Mouse (Mus musculus): ENCODE measurements around the gene Gm48552. TPM values are rescaled to one million over a fixed set of nuclear protein-coding genes. Genes with fewer than 3 reads are reported as not detected.

Gm48552 gene
- polyA plus RNA-seq, 1 experiment, result 0.26 TPM

DNA sequence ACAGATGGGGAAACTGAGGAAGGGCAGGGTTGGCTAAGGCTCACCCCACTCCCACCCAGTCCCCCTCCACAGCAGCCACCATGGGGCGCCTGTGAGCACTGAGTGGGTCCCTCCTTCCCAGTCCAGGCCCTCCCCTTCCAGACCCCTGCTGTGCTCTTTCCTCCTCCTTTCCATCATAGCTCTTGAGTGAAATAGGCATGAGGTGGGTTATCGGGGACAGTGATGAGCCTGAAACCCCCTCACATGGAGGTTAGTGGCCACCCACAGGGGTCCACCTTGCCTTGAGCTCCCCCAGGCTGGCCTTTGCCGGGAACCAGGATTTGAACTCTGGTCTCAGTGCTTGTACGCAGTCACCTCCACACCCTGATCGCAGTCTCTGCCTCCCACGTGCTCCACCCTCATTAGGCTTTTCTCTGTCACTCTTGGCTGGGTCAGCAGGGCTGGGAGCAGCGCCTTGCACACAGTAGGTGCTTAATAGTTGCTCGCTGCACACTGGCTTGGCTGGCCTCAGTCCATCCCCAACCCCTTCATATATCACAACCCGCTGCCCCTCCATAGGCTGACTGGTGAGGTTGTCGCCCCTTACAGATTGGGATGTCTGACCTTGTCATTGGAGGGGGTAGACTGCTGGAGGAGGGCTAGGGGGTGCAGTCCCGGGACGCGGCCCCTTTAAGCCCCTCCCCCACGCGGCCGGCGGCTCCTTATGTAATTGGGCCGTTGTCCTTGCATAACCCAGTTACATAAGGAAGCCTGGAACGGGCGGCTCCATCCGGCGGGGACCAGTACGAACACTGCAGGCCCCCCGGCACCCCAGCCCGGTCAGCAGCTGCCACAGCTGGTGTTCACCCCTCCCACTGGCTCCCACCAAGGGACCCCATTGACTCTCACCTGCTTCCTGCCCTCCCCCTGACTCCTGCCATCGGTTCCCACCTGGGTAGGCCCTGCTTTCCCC, 24.8 kb downstream of the Gm48552 start:
- H3K27me3 ChIP-seq (ENCODE audit: control insufficient read depth), result peaks cover 22% of the 10 kb centered on the region
- peaks cover 37% of the 10 kb centered on the region for H3K4me1 ChIP-seq (ENCODE audit: control insufficient read depth)
- TF ChIP-seq TAL1 (IDR thresholded peaks at IDR 0.05; ENCODE audit: low read length), result no peak
- no peak for TF ChIP-seq GATA1 (IDR thresholded peaks at IDR 0.05; ENCODE audit: low read length)
- H3K36me3 ChIP-seq (ENCODE audit: control insufficient read depth), result no peaks in the 10 kb centered on the region
- H3K4me3 ChIP-seq (replicated peaks), result no peak overlapping the region
- H3K9me3 ChIP-seq (ENCODE audit: control insufficient read depth, low read length), result no peaks in the 10 kb centered on the region

DNA sequence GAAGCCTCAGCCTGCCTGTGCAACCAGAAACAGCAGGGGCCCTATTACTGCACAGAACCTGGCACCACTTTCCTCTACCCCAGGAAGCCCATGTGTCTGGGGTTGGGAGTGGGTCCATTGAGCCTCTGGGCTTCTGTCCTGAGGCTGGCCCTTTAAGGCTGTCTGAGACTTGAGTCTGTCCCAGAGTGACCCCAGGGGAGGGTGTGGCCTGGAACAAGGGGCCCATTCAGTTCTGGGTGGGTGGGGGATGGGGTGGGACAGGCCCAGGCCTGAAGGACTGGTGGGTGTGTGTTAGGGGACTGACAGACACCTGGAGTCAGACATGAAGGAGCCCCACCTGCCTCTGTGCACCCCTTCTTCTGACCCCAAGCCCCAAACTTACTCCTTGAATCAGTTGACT, 25.9 kb downstream of the Gm48552 start:
- Histone ChIP-seq H3K4me3 (replicated peaks) (no peak overlapping the region), H3K9me3 (ENCODE audit: control insufficient read depth, low read length) (no peaks in the 10 kb centered on the region), H3K27me3 (ENCODE audit: control insufficient read depth) (peaks cover 20% of the 10 kb centered on the region), H3K4me1 (ENCODE audit: control insufficient read depth) (peaks cover 32% of the 10 kb centered on the region), H3K36me3 (ENCODE audit: control insufficient read depth) (no peaks in the 10 kb centered on the region; the same call in 1 of the 2 replicates)
- TF ChIP-seq TAL1 (IDR thresholded peaks at IDR 0.05; ENCODE audit: low read length), result no peak
- TF ChIP-seq GATA1 (IDR thresholded peaks at IDR 0.05; ENCODE audit: low read length), result no peak

DNA sequence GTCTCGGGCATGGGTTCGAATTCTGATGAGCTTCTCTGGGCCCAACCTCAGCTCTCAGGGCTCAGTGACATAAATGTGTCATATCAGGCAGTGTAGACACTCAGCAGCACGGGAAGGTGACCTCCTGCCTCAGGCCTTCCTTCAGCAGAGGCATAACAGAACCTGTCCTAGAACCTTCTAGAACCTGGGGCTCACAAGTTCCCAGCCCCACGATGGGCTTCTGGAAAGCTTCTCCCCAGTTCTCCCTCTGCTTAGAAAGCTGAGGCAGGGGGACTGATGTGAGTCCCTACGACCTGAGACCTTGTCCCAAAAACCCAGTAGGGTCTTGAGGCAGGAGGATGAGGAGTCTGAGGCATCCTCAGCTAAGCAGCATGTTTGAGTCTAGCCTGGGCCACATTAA, 26.3 kb downstream of the Gm48552 start:
- Histone ChIP-seq H3K27me3 (ENCODE audit: control insufficient read depth) (peaks cover 20% of the 10 kb centered on the region), H3K4me1 (ENCODE audit: control insufficient read depth) (peaks cover 30% of the 10 kb centered on the region), H3K9me3 (ENCODE audit: control insufficient read depth, low read length) (no peaks in the 10 kb centered on the region), H3K36me3 (ENCODE audit: control insufficient read depth) (no peaks in the 10 kb centered on the region; the same call in 1 of the 2 replicates), H3K4me3 (replicated peaks) (no peak overlapping the region)
- TF ChIP-seq GATA1 (IDR thresholded peaks at IDR 0.05; ENCODE audit: low read length) (no peak), TAL1 (IDR thresholded peaks at IDR 0.05; ENCODE audit: low read length) (no peak)

DNA sequence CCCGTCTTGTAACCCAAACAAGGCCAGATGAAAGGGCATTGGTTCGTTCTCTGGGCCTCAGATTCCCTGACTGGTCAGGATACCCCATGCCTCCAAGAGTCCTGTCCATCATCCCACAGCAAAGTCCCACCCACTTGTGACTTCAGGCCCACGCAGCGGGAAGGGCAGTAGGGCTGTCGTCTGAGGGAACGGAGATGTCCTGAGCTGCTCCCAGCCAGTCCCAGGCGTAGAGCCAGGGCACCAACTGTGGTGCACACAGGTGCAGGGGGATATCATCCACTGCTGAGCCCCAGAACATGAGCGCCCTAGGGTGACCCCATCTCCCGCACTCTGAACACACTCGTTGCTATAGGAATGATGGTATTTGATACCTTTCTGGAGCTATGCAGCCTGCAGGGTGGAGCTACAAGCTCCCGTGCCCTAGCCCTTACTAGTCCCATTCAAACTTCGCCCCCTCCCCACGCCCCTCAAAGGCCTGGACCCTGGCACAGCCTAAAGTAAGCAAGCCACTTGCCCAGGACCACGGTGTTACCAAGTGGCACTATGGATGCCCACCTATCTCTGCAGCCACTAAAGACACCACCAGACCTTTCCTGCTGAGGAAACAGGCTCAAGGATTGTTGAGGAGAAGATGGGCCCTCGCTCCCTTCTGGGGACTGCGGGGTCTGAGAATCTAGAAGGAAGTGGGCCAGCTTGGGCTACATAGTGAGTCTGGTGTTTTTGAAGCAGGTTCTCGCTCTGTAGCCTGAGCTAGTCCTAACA, 26.9 kb downstream of the Gm48552 start:
- Histone ChIP-seq H3K4me3 (replicated peaks) (no peak overlapping the region), H3K4me1 (ENCODE audit: control insufficient read depth) (peaks cover 24% of the 10 kb centered on the region), H3K27me3 (ENCODE audit: control insufficient read depth) (peaks cover 20% of the 10 kb centered on the region), H3K9me3 (ENCODE audit: control insufficient read depth, low read length) (no peaks in the 10 kb centered on the region), H3K36me3 (ENCODE audit: control insufficient read depth) (no peaks in the 10 kb centered on the region; the same call in 1 of the 2 replicates)
- no peak for TF ChIP-seq GATA1 (IDR thresholded peaks at IDR 0.05; ENCODE audit: low read length)
- TF ChIP-seq TAL1 (IDR thresholded peaks at IDR 0.05; ENCODE audit: low read length), result no peak

DNA sequence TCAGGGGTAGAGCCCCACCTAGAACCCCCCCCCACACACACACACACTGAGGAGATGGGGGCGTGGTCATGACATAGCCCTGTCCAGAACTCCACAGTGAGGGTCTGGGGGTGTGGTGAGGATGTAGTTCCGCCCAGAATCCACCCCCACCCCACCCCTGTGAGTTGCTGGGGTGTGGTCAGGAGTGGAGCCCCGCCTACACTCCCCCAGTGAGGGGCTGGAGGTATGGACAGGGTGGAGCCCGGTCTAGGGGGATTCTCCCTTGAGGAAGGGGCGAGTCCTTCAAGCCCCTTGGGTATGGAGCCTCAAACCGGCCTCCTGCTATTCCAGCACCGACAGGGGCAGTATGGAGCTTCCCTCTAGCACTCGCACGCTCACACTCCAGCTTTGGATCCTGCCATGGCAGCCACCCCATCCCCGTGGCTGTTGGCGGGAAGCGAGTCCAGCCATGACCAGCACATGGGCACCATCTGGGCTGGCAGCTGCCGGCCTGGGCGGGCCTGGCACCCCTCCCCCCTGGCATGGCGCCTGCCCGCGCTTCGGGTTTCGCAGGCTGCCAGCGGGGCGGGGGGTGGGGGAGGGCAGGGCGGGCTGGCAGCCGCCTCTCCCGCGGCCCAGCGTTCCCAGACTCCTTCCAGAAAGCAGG, 27.9 kb downstream of the Gm48552 start:
- no peaks in the 10 kb centered on the region for H3K9me3 ChIP-seq (ENCODE audit: control insufficient read depth, low read length)
- H3K4me3 ChIP-seq (replicated peaks), result no peak overlapping the region
- H3K36me3 ChIP-seq (ENCODE audit: control insufficient read depth), result no peaks in the 10 kb centered on the region; the same call in 1 of the 2 replicates
- TF ChIP-seq GATA1 (IDR thresholded peaks at IDR 0.05; ENCODE audit: low read length) (no peak), TAL1 (IDR thresholded peaks at IDR 0.05; ENCODE audit: low read length) (no peak)
- H3K4me1 ChIP-seq (ENCODE audit: control insufficient read depth), result peaks cover 18% of the 10 kb centered on the region
- peaks cover 20% of the 10 kb centered on the region for H3K27me3 ChIP-seq (ENCODE audit: control insufficient read depth)

DNA sequence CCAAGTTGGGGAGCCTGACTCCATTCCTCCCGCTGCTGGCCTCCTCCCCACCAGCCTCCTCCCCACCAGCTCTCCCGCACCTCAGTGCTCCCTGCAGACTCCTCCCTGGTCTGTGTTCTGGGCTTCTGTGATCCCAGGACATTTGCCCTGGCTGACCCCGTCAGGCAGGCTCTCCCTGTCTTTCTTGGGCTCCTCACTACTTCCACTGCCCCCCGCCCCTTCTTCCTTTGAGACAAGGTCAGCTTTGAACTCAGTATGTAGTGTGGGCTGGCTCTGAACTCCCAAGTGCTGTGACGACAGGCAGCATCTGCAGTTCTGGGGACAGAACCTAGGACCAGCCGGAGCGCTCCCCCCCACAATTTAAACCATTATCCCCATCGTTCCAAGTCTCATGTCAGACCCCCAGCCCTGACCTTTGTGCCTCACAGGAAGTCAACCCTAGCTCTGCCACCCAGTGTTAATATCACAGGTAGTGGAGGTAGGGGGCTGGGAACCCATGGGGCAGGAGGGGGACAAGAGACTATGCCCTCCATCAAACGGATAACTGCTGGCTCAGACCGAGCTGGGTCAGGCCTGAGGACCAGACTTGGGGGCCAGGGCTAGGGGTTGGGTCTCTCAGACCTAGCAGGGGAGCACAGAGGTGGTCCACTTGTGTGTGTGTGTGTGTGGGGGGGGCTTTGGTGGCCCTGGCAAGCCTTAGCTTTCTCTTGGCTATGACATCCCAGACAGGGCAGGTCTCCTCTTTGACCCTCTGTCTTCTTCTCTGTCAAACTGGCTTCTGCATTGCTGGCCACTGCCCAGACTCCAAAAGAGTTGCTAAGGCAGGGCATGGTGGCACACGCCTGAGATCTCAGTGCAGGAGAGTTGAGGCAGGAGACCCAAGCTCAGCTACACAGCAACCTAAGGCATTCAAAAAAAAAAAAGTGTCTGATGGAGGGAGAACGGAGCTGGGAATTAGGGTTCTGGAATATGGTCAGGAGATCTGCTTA, 28.7 kb downstream of the Gm48552 start:
- Histone ChIP-seq H3K4me3 (replicated peaks) (no peak overlapping the region), H3K36me3 (ENCODE audit: control insufficient read depth) (no peaks in the 10 kb centered on the region; the same call in 1 of the 2 replicates), H3K9me3 (ENCODE audit: control insufficient read depth, low read length) (no peaks in the 10 kb centered on the region), H3K27me3 (ENCODE audit: control insufficient read depth) (peaks cover 24% of the 10 kb centered on the region), H3K4me1 (ENCODE audit: control insufficient read depth) (peaks cover 17% of the 10 kb centered on the region)
- TF ChIP-seq TAL1 (IDR thresholded peaks at IDR 0.05; ENCODE audit: low read length) (no peak), GATA1 (IDR thresholded peaks at IDR 0.05; ENCODE audit: low read length) (no peak)

DNA sequence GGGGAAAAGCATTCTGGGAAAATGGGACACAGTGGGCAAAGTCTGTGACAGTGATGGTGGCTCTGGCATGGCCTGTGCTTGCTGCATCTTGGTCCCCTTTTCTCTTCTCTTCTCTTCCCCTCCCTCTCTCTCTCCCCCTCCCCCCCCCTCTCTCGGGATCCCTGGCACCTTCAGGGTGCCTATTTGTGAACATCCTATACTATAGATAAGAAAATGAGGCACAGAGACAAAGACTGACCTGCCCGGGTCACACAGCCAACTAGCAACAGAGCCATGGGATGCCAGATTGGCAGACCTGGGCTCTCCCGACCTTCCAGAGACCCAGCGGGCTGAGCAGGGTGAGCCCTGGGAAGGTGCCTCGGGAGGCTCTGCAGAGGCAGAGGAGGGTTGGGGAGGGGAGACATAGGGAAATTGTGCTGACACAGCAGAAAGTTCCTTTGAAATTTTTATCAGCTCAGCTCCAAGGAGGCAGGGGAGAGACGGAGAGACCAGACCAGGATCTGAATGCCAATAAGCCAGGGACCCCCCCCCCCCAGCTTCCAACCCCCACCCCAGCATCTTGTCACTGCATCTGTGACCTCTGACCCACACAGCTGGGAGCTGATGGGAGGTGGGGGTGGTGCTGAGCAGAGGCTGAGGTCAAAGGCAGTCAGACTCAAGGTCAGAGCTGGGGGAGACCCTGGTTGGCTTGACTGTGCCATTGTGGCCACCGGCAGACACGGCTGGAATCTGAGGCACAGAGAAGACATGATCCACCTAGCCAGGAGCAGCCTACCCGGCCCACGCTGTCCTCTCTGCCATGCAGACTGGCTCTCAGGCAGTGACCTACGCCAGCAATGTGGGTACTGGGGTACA, 29.6 kb downstream of the Gm48552 start:
- Histone ChIP-seq H3K27me3 (ENCODE audit: control insufficient read depth) (peaks cover 28% of the 10 kb centered on the region), H3K4me1 (ENCODE audit: control insufficient read depth) (peaks cover 15% of the 10 kb centered on the region), H3K36me3 (ENCODE audit: control insufficient read depth) (no peaks in the 10 kb centered on the region; the same call in 1 of the 2 replicates), H3K4me3 (replicated peaks) (no peak overlapping the region), H3K9me3 (ENCODE audit: control insufficient read depth, low read length) (no peaks in the 10 kb centered on the region)
- no peak for TF ChIP-seq GATA1 (IDR thresholded peaks at IDR 0.05; ENCODE audit: low read length)
- TF ChIP-seq TAL1 (IDR thresholded peaks at IDR 0.05; ENCODE audit: low read length), result no peak

Measured in erythroblast, embryonic 14.5 days (primary cell).